Mouse (Mus musculus) C2C12 (cell line): Measurements from ENCODE around the gene Itpkb. TPM values are rescaled to one million over a fixed set of nuclear protein-coding genes. Genes with fewer than 3 reads are reported as not detected.

Experiments used
- H3K27me3 ChIP-seq: one replicate; pipeline ENCODE4 v1.6.1; 2011; ENCODE audit not compliant: control insufficient read depth, insufficient read depth, insufficient read length
- H3K36me3 ChIP-seq: one replicate; pipeline ENCODE4 v1.6.1; 2011; ENCODE audit not compliant: control insufficient read depth, insufficient read depth
- H3K4me3 ChIP-seq: one replicate; pipeline ENCODE4 v1.5.1; 2011; ENCODE audit warnings: mild to moderate bottlenecking, control low read depth; ENCODE audit not compliant: poor library complexity, insufficient read depth, severe bottlenecking
- H3K79me2 ChIP-seq: one replicate; pipeline ENCODE4 v1.6.1; 2011; ENCODE audit not compliant: control insufficient read depth, insufficient read depth
- H3K79me3 ChIP-seq: one replicate; pipeline ENCODE4 v1.6.1; 2011; ENCODE audit warnings: low read depth, control low read depth
- H3ac ChIP-seq: one replicate; pipeline ENCODE3; 2011; ENCODE audit warnings: low read depth; ENCODE audit not compliant: control insufficient read depth, insufficient read length
- CEBPB ChIP-seq: IDR thresholded peaks from one replicate; pipeline ENCODE4 v1.6.1; 2011; ENCODE audit warnings: low read depth, mild to moderate bottlenecking, control low read depth, moderate library complexity
- CTCF ChIP-seq: IDR thresholded peaks from one replicate; pipeline ENCODE4 v1.5.1; 2011; ENCODE audit not compliant: control insufficient read depth, insufficient read depth, insufficient read length
- FOSL1 ChIP-seq: IDR thresholded peaks from one replicate; pipeline ENCODE4 v1.8.0; 2011; ENCODE audit warnings: mild to moderate bottlenecking, low read length; ENCODE audit not compliant: poor library complexity, insufficient read depth, severe bottlenecking
- MAX ChIP-seq: IDR thresholded peaks from one replicate; pipeline ENCODE4 v1.6.1; 2011; ENCODE audit warnings: mild to moderate bottlenecking, control low read depth
- MYOD1 ChIP-seq: IDR thresholded peaks from one replicate; pipeline ENCODE4 v1.6.1; 2011; ENCODE audit warnings: low read depth; ENCODE audit not compliant: control insufficient read depth, insufficient read length
- MYOG ChIP-seq: IDR thresholded peaks from one replicate; pipeline ENCODE4 v1.6.1; 2011; ENCODE audit not compliant: control insufficient read depth, insufficient read length; ENCODE audit errors: extremely low read depth
- USF1 ChIP-seq: IDR thresholded peaks from one replicate; pipeline ENCODE4 v1.6.1; 2011; ENCODE audit warnings: low read depth, mild to moderate bottlenecking, control low read depth, moderate library complexity
- polyA plus RNA-seq: library from polyadenylated mRNA; unstranded; fragments of >200 nt; fragmentation: generic; extraction: Trizol; gene quantifications from one replicate; pipeline ENCODE4 v1.2.1, GENCODE M21; 2012; ENCODE audit warnings: missing spikeins

The Itpkb gene
- polyA plus RNA-seq, 1 experiment = 1.1 TPM

DNA sequence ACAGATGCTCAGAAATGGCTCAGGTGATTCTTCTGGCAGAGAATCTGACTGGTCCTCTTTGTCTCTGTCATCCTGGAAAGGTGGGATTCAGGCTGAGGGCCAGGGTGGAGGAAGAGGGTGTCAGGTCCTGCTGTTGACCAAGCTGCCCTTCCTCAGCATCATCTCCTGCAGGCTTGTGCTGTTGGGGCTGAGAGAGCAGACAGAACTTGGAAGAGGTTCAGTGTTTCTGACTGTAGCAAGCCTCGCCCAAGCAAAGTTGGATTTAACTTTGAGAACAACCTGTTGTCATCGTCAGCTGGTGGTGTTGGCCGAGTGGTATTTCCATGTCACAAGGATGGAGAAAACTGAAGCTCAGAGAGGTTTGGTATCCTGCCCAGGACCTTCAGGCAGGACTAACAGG, 74.4 kb downstream of the Itpkb start:
- Histone ChIP-seq H3K79me2 (no peaks in the 10 kb centered on the region), H3ac (no peak overlapping the region), H3K27me3 (no peaks in the 10 kb centered on the region), H3K36me3 (no peaks in the 10 kb centered on the region), H3K79me3 (no peaks in the 10 kb centered on the region), H3K4me3 (no peak overlapping the region)
- no peak for TF ChIP-seq USF1
- no peak for TF ChIP-seq CEBPB
- TF ChIP-seq MAX = no peak
- TF ChIP-seq MYOD1 = no peak
- no peak for TF ChIP-seq FOSL1
- no peak for TF ChIP-seq CTCF
- no peak for TF ChIP-seq MYOG

- no peak overlapping the region for H3ac ChIP-seq
- H3K4me3 ChIP-seq = no peak overlapping the region
- no peaks in the 10 kb centered on the region for H3K36me3 ChIP-seq
- H3K27me3 ChIP-seq = no peaks in the 10 kb centered on the region
- no peaks in the 10 kb centered on the region for H3K79me2 ChIP-seq
- TF ChIP-seq MYOG (no peak), USF1 (no peak), MAX (no peak), FOSL1 (no peak), CEBPB (no peak), CTCF (no peak)
- no peaks in the 10 kb centered on the region for H3K79me3 ChIP-seq
These were observed 75.5 kb downstream of the Itpkb start for GRCm38 (mm10) chr1:180405576-180406335.

DNA sequence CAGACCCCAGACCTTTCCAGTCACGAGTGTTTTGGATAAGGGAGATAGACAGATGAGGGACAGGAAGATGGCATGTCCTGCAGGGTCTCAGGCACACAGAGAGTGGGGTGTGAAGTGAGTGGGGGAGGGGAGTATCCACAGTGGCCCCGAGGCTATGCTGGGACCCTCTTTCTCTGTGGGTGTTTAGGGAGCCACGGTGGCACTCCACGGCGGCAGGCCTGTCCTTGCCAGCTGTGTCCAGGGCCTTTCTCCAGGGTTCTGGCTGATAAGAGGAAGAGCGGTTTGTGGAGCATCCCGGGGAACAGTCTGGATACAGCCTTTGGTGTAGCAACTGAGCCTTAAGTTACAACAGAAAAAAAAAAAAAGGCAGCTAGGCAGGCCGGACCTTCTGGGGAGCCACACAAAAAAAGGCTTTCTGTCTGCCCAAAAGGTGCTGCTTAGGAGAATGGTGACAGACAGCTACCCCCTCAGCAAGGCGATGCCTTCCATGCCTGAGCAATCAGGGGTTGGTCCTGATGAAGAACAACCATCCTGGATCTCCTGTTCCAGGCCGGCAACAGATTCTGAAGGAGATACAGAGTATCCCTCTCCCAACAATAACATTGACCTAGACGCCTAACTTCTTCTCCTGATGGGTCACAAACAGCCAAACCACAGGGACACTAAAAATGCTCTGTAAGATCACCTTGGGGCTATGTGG, 76.2 kb downstream of the Itpkb start:
- Histone ChIP-seq H3K79me2 (no peaks in the 10 kb centered on the region), H3K79me3 (no peaks in the 10 kb centered on the region), H3K4me3 (no peak overlapping the region), H3K36me3 (no peaks in the 10 kb centered on the region), H3ac (no peak overlapping the region), H3K27me3 (no peaks in the 10 kb centered on the region)
- TF ChIP-seq MAX (no peak), MYOG (no peak), MYOD1 (no peak), USF1 (no peak), FOSL1 (no peak)

DNA sequence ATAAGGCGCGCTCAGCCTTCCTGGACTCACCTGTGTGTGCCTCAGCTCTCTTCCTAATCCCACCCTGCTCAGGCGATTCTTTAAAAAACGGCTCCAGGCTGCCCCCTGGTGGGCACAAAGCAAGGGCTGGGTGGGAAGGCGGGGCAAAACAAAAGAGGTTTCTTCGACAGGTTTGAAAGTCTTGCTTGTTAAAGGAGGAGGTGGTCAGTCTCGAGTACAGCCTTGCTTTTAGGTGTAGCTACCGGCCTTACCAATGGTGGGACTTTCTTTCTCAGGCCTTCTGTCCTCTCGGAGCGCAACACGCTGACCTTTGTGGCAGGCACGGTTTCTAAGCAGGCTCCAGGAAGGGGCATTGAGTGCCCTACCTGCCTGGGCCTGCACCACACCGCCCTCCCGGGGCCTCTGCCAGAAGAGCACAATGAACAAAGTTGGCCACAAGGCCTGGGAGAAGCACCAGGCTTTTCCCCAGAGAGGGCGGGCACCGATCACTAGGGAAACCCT, 76.9 kb downstream of the Itpkb start:
- no peaks in the 10 kb centered on the region for H3K79me3 ChIP-seq
- no peaks in the 10 kb centered on the region for H3K36me3 ChIP-seq
- H3K27me3 ChIP-seq = no peaks in the 10 kb centered on the region
- no peak overlapping the region for H3K4me3 ChIP-seq
- H3K79me2 ChIP-seq = no peaks in the 10 kb centered on the region
- TF ChIP-seq MYOD1 (no peak), USF1 (no peak), MYOG (no peak), CTCF (peak; percentile 30), MAX (no peak)
- peak overlapping the region; percentile 24 for H3ac ChIP-seq

GRCm38 (mm10) chr1:180407727-180408719, 77.7 kb downstream of the Itpkb start:
- no peak for TF ChIP-seq USF1
- no peak for TF ChIP-seq FOSL1
- TF ChIP-seq MYOD1 = no peak
- no peak for TF ChIP-seq MYOG
- TF ChIP-seq MAX = no peak
- Histone ChIP-seq H3K4me3 (no peak overlapping the region), H3ac (no peak overlapping the region), H3K27me3 (no peaks in the 10 kb centered on the region), H3K79me2 (no peaks in the 10 kb centered on the region), H3K36me3 (no peaks in the 10 kb centered on the region), H3K79me3 (no peaks in the 10 kb centered on the region)
